In genomic region chr3:37204556-37204955, GRCm38 (mm10) we compare ENCODE assay signal across 8 mouse cellular contexts. TPM values are rescaled to one million over a fixed set of nuclear protein-coding genes. Genes with fewer than 3 reads are reported as not detected.
DNase-seq lines count a peak whose midpoint lies in the region; ATAC-seq and TF ChIP-seq lines count a peak whose summit lies in the region.

No protein-coding gene starts in this region.

- no peaks in the 10 kb centered on the region for H3K4me1 ChIP-seq in embryonic fibroblast, embryonic 13.5 days (ENCODE audit: control insufficient read depth, insufficient read depth, low read length)
- peaks cover 20% of the 10 kb centered on the region for H3K4me1 ChIP-seq in hindbrain, embryonic 10.5 days (replicated peaks)
- peaks cover 11% of the 10 kb centered on the region for H3K4me1 ChIP-seq in limb, embryonic 13.5 days
- H3K4me1 ChIP-seq in midbrain, embryonic 14.5 days (ENCODE audit: control insufficient read depth, insufficient read depth, low read length) = 0 out of 2 replicates have a peak, but pooled peaks cover 4% of the 10 kb centered on the region

- TF ChIP-seq CTCF in embryonic fibroblast, embryonic 13.5 days (IDR thresholded peaks at IDR 0.05; ENCODE audit: borderline replicate concordance, insufficient read depth, low read length) = peak; percentile 68; the same call in 1 of the 2 replicates

- H3K27me3 ChIP-seq in hindbrain, embryonic 10.5 days (ENCODE audit: insufficient read depth, poor library complexity, severe bottlenecking) = no peaks in the 10 kb centered on the region
- H3K27me3 ChIP-seq in limb, embryonic 13.5 days = no peaks in the 10 kb centered on the region
- no peaks in the 10 kb centered on the region for H3K27me3 ChIP-seq in midbrain, embryonic 14.5 days (ENCODE audit: control insufficient read depth, insufficient read depth, low read length)

- no peaks in the 10 kb centered on the region for H3K9me3 ChIP-seq in hindbrain, embryonic 10.5 days
- no peaks in the 10 kb centered on the region for H3K9me3 ChIP-seq in limb, embryonic 13.5 days
- no peaks in the 10 kb centered on the region for H3K9me3 ChIP-seq in midbrain, embryonic 14.5 days (ENCODE audit: control insufficient read depth, low read length)

- no peak for TF ChIP-seq POLR2A in embryonic fibroblast, embryonic 13.5 days (IDR thresholded peaks at IDR 0.05; ENCODE audit: low read depth, low read length)

- no peak for ATAC-seq in limb, embryonic 13.5 days (ENCODE audit: low FRiP score, low read depth)
- no peak for ATAC-seq in midbrain, embryonic 14.5 days (ENCODE audit: low FRiP score, low TSS enrichment)

- peak overlapping the region; percentile 87 for H3K4me2 ChIP-seq in limb, embryonic 13.5 days (replicated peaks)
- peak overlapping the region; percentile 63 for H3K4me2 ChIP-seq in midbrain, embryonic 14.5 days (ENCODE audit: low read length)

- H3K36me3 ChIP-seq in hindbrain, embryonic 10.5 days = no peaks in the 10 kb centered on the region
- H3K36me3 ChIP-seq in limb, embryonic 13.5 days = no peaks in the 10 kb centered on the region
- H3K36me3 ChIP-seq in midbrain, embryonic 14.5 days (ENCODE audit: control insufficient read depth, insufficient read depth, low read length) = no peaks in the 10 kb centered on the region

- H3K9ac ChIP-seq in limb, embryonic 13.5 days = peak overlapping the region; percentile 78
- peak overlapping the region; percentile 53 for H3K9ac ChIP-seq in midbrain, embryonic 14.5 days (replicated peaks; ENCODE audit: low read length)

- H3K4me3 ChIP-seq in embryonic fibroblast, embryonic 13.5 days (ENCODE audit: insufficient read depth, low read length) = peak overlapping the region; percentile 63
- peak overlapping the region; percentile 63 for H3K4me3 ChIP-seq in hindbrain, embryonic 10.5 days
- peak overlapping the region; percentile 62 for H3K4me3 ChIP-seq in limb, embryonic 13.5 days
- peak overlapping the region; percentile 39 for H3K4me3 ChIP-seq in midbrain, embryonic 14.5 days (replicated peaks; ENCODE audit: low read depth, low read length)

- 27% methylated on average over 6 of the region's 6 CpGs for WGBS in hindbrain, embryonic 10.5 days
- 20% methylated on average over 6 of the region's 6 CpGs for WGBS in limb, embryonic 13.5 days
- WGBS in midbrain, embryonic 14.5 days = 24% methylated on average over 6 of the region's 6 CpGs

- H3K27ac ChIP-seq in embryonic fibroblast, embryonic 13.5 days (ENCODE audit: insufficient read depth, low read length) = no peak overlapping the region
- H3K27ac ChIP-seq in hindbrain, embryonic 10.5 days = peak overlapping the region; percentile 79; the same call in 1 of the 2 replicates
- H3K27ac ChIP-seq in limb, embryonic 13.5 days = no peak overlapping the region
- H3K27ac ChIP-seq in midbrain, embryonic 14.5 days (replicated peaks; ENCODE audit: low read depth, low read length) = no peak overlapping the region

- DNase-seq in right cerebral cortex, adult 18-20 months = peak; percentile 15
- DNase-seq in right cerebral cortex, postnatal 25 days = no peak
- DNase-seq in T-cell, adult 2 months (ENCODE audit: low spot score) = peak; percentile 9
- DNase-seq in hindbrain, embryonic 10.5 days (ENCODE audit: low spot score) = peak; percentile 22
- DNase-seq in midbrain, embryonic 14.5 days = peak; percentile 63
- no peak for DNase-seq in right cerebral cortex, postnatal 4 days

RNA-seq across cellular contexts. Expression of gene Il21, which starts 27.9 kb away (rescaled TPM):
- polyA plus RNA-seq in embryonic fibroblast, embryonic 13.5 days (2011; ENCODE audit: insufficient read length, low read depth, missing spikeins) = not detected in 2 replicates
- polyA plus RNA-seq in hindbrain, embryonic 10.5 days (2016; fragmentation: Nextera tagmentation; extraction: Ambion mirVana) = not detected in 2 replicates
- not detected in 2 replicates for polyA plus RNA-seq in limb, embryonic 13.5 days (2015; fragmentation: Nextera tagmentation; extraction: Ambion mirVana)
- not detected in 2 replicates for polyA plus RNA-seq in midbrain, embryonic 14.5 days (2014; fragmentation: Nextera tagmentation; extraction: Ambion mirVana)

Comparison
In these comparisons a context has a peak if more than half of its experiments do, and no peak if none do; other contexts are left out.
1. DNase-seq: peak in right cerebral cortex, adult 18-20 months (single experiment), T-cell, adult 2 months (single experiment), hindbrain, embryonic 10.5 days (single experiment) and midbrain, embryonic 14.5 days (single experiment); none in right cerebral cortex, postnatal 25 days (single experiment) and right cerebral cortex, postnatal 4 days (single experiment).
2. Peak in every context shown above with its lines, with median percentiles within 50 percentile points of each other: H3K4me3 ChIP-seq.